Mouse (Mus musculus): ENCODE measurements around the gene Zc3hc1. TPM values are rescaled to one million over a fixed set of nuclear protein-coding genes. Genes with fewer than 3 reads are reported as not detected.

Zc3hc1 gene
- total RNA-seq, 2 experiments from 2014 or later = 12.3 to 14.7 TPM

GRCm38 (mm10) chr6:30375791-30376190 lies 15.0 kb downstream of the Zc3hc1 start:
- DNase-seq = peak in 1 of 2 experiments; percentile 36
- intact Hi-C loops (cut with DNase I) = no loop called here

- intact Hi-C loops (cut with DNase I) = no loop called here
- peak in 1 of 2 experiments; percentile 46 for DNase-seq
Measured at GRCm38 (mm10) chr6:30374731-30375510, 15.9 kb downstream of the Zc3hc1 start.

GRCm38 (mm10) chr6:30372627-30373369 lies 18.0 kb downstream of the Zc3hc1 start:
- no peak for DNase-seq
- intact Hi-C loops (cut with DNase I) = no loop called here

- intact Hi-C loops (cut with DNase I) = no loop called here
- no peak for DNase-seq
Measured at GRCm38 (mm10) chr6:30369291-30369690, 21.5 kb downstream of the Zc3hc1 start.

GRCm38 (mm10) chr6:30363808-30364207 lies 27.0 kb downstream of the Zc3hc1 start:
- no peak for DNase-seq
- intact Hi-C loops (cut with DNase I) = no loop called here

- intact Hi-C loops (cut with DNase I) = loop anchor here (5.0 to 10.0 kb wide), 5 partner anchors 58 to 508 kb away; partner anchors contain the start of gene Ube2h
- peak in 1 of 2 experiments; percentile 79 for DNase-seq
Measured at GRCm38 (mm10) chr6:30359762-30360509, 30.9 kb downstream of the Zc3hc1 start.

- intact Hi-C loops (cut with DNase I) = loop anchor here (5.0 to 10.0 kb wide), 5 partner anchors 55 to 505 kb away; partner anchors contain the start of gene Ube2h
- peak; percentile 58 to 66 for DNase-seq
Measured at GRCm38 (mm10) chr6:30357561-30358177, 33.2 kb downstream of the Zc3hc1 start.

GRCm38 (mm10) chr6:30356680-30357079 lies 34.1 kb downstream of the Zc3hc1 start:
- no peak for DNase-seq
- intact Hi-C loops (cut with DNase I) = loop anchor here (5.0 to 10.0 kb wide), 5 partner anchors 54 to 504 kb away; partner anchors contain the start of gene Ube2h

DNA sequence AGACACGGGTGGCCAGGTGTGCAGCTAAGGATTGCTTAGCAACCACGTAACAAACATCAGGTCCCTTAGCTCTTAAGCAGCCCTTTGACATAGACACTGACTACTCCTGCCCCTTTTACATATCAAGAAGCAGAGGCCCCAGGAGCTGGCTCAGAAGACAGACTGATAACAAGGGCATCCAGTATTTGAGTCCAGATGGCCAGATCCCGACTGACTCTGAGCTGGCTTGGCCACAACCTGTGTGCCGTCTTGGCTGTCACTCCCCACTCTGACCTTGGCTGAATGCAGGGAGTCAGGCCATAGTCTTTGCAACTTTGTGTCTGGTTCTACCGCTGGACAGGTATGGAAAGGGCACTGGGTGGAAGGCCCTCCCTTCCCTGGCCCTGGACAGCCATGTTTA lies 34.7 kb downstream of the Zc3hc1 start:
- intact Hi-C loops (cut with DNase I) = loop anchor here (5.0 to 10.0 kb wide), 5 partner anchors 54 to 504 kb away; partner anchors contain the start of gene Ube2h
- no peak for DNase-seq

DNA sequence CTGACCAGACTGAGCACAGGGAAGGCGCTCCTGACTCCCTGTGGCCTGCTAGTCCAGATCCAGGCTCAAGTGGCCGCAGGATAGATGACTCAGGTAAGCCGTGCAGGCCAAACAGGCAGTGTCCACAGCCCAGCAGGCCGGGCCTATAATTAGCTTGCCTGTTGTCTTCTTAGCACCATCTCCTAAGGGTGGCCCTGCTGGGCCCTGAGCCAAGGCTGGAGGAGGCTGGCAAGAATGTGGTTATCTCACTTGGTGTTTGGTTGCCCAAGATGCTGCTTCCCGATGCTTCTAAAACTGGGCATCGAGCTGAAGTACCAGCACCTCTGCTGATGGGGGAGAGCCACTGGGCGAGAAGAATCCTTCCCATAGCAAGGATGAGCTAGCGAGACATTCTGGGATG lies 35.1 kb downstream of the Zc3hc1 start:
- intact Hi-C loops (cut with DNase I) = loop anchor here (5.0 to 10.0 kb wide), 5 partner anchors 53 to 503 kb away; partner anchors contain the start of gene Ube2h
- peak; percentile 47 to 54 for DNase-seq

DNA sequence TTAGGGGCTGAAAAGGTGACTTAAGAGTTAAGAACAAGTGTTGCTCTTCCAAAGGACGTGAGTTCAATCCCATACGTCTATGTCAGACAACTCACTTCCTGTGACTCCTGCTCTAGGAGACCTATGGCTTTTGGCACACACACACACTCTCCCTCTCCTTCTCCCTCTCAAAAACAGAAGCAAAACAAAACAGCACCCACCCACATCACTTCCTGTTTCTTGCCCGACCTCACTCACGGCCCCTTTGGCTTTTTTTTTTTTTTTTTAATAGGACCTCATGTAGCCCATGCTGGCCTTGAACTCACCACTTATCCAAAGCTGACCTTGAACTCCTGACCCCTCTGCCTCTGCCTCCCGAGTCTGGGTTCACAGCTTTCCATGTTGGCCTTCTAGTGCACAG lies 36.1 kb downstream of the Zc3hc1 start:
- intact Hi-C loops (cut with DNase I) = loop anchor here (5.0 to 10.0 kb wide), 5 partner anchors 52 to 502 kb away; partner anchors contain the start of gene Ube2h
- DNase-seq = no peak

- DNase-seq = no peak
- intact Hi-C loops (cut with DNase I) = loop anchor here (10.0 kb wide), 1 partner anchor 259 kb away; no protein-coding TSS in a partner anchor
Measured at GRCm38 (mm10) chr6:30353661-30354060, 37.2 kb downstream of the Zc3hc1 start.

DNA sequence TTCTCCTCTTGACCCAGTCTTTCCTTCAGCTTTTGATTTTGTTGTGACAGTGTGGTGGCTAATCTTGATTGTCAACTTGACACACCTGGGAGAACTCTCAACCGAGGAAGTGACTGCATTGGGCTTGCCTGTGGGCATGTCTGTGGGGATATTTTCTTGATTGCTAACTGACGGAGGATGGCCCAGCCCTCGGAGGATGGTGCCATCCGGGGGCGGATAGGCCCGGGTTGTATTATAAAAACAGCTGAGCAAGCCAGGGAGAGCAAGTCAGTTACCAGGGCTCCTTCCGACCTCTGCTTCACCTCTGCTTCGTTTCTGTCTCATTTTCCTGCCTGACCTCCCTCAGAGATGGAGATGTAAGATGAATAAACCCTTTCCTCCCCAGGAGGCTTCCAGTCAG lies 38.1 kb downstream of the Zc3hc1 start:
- intact Hi-C loops (cut with DNase I) = loop anchor here (10.0 kb wide), 1 partner anchor 258 kb away; no protein-coding TSS in a partner anchor
- DNase-seq = no peak

GRCm38 (mm10) chr6:30351290-30351689 lies 39.5 kb downstream of the Zc3hc1 start:
- DNase-seq = no peak
- intact Hi-C loops (cut with DNase I) = loop anchor here (10.0 kb wide), 1 partner anchor 256 kb away; no protein-coding TSS in a partner anchor

DNA sequence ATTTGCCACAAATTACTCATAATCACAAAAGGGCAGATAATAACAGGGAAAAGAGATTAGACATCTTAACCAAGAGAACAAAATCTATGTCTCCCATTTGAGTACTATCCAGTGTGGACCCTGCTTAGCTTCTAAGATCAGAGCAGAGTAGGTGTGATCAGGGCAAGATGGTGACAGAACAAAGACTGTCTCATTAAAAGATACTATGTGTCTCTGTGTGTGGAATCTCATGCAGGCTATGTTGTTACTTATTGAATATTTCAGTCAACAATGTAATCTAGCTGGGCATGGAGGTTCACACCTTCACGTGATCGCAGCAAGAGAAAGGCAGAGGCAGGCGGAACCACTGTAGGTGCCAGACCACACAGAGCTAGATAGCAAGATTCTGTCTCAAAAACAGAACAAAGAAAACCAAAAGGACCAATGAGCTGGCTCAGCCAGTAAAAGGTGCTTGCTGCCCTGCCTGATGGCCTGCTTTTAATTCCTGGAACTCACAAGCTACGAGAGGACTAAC lies 43.5 kb downstream of the Zc3hc1 start:
- DNase-seq = no peak
- intact Hi-C loops (cut with DNase I) = no loop called here

DNA sequence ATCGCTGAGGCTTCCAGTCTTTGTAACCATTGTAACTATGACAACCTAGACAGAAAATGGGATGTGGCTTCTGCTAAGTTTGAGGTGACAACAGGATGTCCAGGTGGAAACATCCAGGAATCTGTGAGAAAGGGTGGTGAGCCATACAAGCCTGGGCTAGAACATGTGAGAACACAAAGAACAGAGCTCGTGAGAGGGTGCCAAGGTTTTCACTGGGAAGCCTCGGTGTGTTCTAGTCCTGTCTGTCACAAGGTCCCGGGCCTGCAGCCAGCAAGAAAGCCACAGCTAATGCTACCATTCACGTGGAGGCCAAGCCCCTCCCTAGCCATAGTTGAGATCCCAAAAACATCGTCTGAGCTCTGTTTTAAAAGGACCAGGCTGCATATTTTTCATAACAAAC lies 44.1 kb downstream of the Zc3hc1 start:
- no peak for DNase-seq
- intact Hi-C loops (cut with DNase I) = no loop called here

DNA sequence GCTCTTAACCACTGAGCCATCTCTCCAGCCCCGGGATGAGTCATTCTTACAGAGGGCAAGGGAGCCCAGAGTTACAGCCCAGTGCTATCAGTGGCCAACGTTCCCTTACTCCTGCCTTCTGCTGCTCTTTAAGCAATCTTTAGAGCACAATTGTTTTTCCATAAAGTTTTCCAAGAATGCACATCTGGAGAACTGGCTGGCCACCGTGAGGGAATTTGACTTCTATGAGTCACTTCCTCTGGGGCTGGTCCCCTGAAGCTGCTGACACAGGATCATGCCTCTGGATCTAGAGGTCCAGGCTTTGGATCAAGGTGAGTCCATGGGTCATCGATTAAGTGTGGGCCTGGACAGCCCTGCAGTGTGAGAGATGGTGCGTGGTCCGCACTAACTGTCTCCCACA lies 46.8 kb downstream of the Zc3hc1 start:
- DNase-seq = no peak
- intact Hi-C loops (cut with DNase I) = no loop called here

DNA sequence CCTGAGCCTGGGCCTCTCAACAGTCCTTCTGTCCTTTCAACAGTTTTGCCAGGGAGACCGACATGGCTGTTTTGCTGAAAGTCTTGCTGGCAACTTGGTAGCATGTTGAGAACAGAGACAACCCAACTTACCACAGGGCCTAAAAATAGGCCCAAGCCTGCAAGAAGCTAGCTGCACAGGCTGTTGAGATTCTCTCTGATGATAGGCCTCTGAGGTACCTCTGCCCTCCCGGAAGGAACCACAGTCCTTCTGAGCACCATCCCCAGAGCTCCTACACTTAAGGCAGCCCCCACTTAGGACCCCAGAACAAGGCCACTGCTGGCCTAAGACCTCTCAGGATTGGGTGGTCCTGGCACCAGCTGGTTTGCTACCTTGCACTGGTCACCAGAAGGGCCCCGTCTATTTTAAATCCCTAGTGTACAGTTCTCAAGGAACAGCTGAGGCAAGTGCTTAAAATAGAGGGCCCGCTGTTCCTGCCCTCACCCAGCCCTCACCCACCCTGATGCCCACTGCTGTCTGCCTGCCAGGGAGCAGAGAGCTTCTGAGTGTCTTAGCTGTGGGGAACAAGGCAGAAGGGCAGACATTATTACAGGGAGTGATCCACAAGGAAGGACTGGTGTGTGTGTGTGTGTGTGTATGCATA lies 50.5 kb downstream of the Zc3hc1 start:
- intact Hi-C loops (cut with DNase I) = no loop called here
- no peak for DNase-seq

GRCm38 (mm10) chr6:30336912-30337311 lies 53.9 kb downstream of the Zc3hc1 start:
- DNase-seq = peak in 1 of 2 experiments; percentile 57
- intact Hi-C loops (cut with DNase I) = no loop called here

All from gastrocnemius, postnatal 36 days (tissue).